Mouse (Mus musculus) heart, postnatal 4 days (tissue): ENCODE measurements around the gene Aif1. TPM values are rescaled to one million over a fixed set of nuclear protein-coding genes. Genes with fewer than 3 reads are reported as not detected.
A peak's percentile ranks its signal among the peaks of the same experiment; 100 is the strongest.

Experiments used
- DNase-seq: peaks from one replicate; pipeline ENCODE4 v3.0.0; 2021
- total RNA-seq, 2 experiments: library from RNA; stranded (reverse); gene quantifications; 2 replicates each; pipeline ENCODE4 v1.2.3; 2021

The Aif1 gene
- total RNA-seq, 2 experiments from 2014 or later: 2.9 to 3.4 TPM

DNA sequence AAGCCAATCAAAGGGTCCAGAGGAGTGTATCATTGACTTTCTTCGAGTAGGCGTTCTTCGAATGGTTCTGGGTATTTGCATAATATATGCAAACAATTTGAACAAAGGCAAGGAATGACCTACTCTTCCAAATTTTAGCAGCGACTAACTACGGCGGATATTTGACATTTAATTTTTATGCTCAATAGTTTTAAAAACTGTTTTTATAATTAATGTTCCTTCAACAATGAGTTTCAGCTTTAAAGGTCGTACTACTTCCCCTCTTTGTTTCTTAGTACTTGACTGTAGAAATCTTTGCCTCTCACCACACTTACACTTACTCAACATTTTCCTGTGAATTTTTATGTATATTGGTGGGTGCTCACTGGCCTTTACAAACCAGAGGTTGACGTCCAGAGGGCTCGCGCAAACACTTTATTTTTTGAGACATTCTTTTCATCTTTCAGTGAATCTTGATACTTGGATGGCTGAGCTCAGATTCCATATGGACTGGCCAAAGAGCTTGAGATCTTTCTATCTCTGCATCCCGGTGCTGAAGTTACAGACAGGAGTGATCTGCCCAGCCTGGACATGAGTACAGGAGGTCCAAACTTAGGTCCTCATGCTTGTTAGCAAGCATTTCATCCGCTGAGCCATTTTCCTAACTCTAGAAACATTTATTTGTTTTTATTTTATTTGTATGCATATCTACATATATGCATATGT, 10.3 kb downstream of the Aif1 start:
- no peak for DNase-seq

DNA sequence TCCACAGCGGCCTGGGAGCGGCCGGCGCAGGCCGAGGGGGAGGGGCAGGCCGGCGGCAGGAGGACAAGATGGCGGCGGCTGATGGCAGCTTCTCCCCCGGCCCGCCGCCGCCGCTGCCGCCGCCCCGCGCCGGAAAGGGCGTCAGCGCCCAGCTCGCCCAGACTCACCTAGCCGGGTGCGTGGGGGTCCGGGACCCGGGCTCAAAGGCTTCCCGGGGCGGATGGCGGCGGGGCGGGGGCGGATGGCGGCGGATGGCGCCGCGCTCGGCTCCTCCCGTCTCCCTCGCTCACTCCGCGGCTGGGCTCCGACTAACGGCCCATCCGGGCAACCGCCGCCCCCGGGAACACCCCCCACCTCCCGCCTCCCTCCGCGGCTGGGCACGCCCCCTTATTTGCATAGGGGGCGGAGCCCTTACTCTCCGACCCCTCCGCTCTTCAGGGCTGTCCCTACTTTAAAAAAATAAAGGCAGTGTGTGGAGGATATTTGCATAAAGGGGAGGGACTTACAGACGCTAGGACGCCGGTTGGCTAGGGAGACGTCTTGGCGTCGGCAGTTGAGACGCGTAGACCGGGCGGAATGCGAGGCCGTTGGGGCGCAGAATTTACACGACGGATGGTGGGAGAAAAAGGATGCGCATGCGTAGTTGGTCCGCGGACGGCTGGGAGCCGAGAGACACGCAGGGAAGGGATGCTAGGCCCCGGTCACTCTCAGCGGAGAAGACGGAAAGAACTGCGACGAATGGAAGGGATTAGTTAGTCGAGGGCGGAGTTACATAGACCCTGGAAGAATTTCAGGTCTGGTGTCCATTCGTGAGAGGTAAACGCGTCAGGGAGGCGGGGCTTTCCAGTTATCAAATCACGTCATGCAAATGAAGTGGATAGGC, 11.1 kb downstream of the Aif1 start, which contains the start of gene Prrc2a:
Prrc2a (minus strand) TSS at position 330 of the 883 bp plus-strand sequence.
- DNase-seq: peak; percentile 98

- no peak for DNase-seq
These were observed 11.7 kb downstream of the Aif1 start for GRCm38 (mm10) chr17:35164218-35164567.

DNA sequence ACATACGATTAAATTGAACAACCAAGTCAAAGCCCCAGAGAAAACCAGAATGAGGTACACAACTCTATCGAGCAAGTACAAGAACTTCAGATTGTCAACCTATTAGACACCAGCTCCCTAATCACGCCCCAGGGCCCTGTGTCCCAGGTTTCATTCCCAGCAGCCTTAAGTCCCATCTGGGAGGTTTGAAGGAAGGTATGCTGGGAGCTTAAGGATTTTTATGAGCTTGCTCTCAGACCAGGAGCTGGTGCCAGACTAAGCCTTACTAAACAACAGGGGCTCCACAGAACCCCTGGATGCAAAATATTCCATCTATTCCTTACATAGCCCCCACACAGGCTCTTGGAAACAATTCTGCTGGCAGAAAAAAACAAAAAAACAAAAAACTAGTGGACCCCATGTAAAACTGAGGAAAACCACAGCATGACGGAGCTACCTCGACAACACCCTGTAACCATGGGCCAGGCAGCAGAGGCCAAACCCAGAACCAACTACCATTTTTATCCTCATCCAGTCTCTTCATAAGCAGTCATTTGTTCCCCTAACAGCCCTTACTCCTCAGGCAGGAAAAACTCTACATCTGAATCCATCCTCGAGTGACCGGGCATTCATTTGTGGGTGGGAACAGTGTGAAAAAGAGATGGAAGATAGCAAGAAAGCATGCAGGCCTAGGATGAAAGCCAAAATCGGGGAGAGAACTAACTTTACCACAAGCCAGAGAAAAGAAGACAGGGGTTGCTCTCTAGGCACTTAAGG, 12.4 kb downstream of the Aif1 start:
- DNase-seq: no peak

DNA sequence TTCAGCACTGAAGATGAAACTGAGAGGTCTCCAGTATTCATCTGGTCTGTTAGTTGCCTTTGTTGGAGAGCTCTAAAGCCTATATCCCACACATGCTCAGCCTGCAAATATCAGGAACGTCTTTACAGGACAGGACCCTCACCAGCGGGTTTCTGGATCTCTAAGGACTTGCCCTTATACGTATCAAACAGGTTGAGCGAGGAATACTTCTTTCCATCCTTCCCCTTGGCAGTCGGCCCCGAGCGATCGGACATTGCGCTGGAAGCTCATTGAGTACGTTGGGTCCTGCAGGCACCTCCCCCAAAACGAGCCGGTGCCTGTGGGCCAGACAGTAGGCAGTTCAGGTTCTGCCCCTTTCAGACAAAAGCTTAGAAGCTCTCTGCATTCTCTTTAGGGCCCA, 13.1 kb downstream of the Aif1 start:
- DNase-seq: peak; percentile 54

GRCm38 (mm10) chr17:35162121-35162520, 13.7 kb downstream of the Aif1 start:
- no peak for DNase-seq

GRCm38 (mm10) chr17:35161421-35161820, 14.4 kb downstream of the Aif1 start:
- DNase-seq: no peak

DNA sequence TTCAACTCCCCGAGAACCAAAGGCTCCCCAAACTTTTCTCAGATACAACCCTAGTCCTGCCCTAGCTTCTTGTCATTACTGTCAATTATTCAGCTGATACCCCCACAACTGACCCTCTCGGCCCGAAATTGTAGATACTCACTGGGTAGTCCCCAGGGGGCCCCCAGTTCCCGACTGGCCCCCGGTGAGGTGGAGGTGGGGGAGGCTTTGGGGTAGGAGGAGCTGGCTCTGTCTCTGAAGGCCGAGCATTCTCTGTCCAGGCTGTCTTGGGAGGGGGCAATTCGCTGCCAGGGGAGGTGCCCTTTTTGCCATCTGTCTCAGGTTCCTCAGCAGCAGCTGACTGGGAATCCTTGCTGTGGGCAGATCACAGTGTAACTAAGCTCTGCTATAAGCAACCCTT, 16.2 kb downstream of the Aif1 start:
- DNase-seq: no peak

DNA sequence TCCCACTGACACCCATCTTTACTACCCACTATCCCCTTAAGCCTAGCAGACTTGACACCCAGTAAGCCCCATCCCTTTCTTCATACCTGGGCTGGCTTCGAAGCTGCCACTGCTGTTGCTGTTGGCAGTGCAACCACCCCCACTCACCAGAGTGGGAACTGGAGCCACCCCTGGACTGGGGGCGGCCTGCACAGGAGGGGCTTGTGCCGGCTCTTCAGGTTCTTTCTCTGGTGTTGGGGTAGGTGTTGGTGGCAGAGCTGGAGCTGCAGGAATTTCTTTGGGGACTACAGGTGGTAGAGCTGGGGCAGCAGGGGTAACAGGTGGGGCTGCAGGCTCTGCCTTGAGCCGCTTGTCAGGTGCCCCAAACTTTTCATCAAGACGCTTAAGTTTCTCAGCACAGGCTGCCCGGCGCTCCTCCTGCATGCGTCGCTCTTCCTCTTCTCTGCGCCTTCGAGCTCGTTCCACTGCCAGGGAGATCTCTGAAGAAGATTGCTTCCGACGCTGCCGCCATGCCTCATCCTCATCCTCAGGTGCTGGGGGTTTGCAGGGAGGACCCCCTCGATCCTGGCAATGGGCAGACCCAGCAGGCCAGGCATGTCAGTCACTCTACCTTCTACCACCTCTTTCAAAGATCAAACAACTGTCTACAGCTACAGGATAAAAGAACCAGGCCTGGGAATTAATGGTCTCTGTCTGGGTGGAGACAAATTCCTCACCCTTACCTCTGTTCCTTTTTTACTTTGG, 16.8 kb downstream of the Aif1 start:
- DNase-seq: no peak

DNA sequence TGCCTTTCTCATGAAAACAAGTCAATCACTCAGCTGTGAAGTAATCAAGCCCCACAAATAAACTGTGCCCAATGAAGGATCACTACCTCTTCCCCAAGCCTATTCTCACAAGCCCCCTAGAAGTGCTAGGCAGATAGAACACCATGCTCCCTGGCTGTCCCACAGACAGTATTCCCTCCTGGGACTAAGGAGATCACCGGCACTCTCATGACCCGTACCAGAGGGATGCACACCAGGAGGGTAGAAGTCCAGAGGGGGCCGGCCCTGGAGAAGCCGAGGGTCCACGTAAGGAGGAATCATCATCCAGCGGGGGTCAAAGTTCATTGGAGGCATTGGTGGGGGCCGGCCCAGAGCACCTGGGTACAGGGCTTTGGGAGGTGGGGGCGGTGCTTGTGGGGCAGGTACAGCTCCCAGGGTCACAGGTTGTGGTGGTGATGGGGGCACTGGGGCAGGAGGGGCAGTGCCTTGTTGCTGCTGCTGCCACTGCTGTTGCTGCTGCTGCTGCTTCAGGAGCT, 18.1 kb downstream of the Aif1 start:
- no peak for DNase-seq

- no peak for DNase-seq
These were observed 18.6 kb downstream of the Aif1 start for GRCm38 (mm10) chr17:35157254-35157653.

GRCm38 (mm10) chr17:35156461-35157200, 19.2 kb downstream of the Aif1 start:
- no peak for DNase-seq

- no peak for DNase-seq
These were observed 20.4 kb downstream of the Aif1 start for GRCm38 (mm10) chr17:35155451-35155850.

GRCm38 (mm10) chr17:35154616-35155015, 21.3 kb downstream of the Aif1 start:
- DNase-seq: no peak

DNA sequence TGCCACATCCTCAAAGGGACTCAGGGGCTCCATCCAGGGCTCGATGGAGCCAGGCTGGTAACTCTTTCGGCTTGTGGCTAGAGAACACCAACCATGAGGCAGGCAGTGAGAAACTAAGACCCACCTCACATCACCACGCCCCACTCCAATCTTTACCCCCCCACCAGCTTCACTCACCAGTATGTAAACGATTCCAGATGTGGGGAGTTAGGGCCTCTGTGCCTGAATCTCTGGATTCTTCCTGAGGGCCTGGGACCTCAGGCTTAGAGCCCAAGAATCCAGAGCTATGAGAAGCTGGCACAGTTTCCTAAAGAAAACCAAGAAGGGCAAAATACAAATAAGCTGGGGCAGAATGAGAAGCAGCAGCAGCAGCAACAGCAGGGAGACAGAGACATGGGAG, 21.9 kb downstream of the Aif1 start:
- DNase-seq: no peak

DNA sequence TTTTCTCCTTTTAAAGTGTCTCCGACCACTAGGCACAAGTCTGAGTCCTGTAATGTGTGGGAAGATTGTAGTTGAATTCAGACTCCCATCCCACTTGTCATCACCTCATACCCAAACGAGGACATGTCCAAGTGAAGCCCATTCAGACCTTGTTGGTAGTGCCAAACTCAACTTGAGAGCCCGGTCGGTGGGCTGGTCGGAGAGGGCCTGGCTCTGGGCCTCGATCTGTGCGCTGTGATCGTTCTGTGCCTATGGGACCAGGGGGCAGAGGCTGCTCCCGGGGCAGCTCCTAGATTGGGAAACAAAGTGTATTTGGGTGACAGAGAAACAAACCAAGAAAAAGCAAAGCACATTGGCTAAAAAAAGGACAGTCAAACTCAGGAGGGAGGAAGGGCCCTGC, 22.8 kb downstream of the Aif1 start:
- no peak for DNase-seq

DNA sequence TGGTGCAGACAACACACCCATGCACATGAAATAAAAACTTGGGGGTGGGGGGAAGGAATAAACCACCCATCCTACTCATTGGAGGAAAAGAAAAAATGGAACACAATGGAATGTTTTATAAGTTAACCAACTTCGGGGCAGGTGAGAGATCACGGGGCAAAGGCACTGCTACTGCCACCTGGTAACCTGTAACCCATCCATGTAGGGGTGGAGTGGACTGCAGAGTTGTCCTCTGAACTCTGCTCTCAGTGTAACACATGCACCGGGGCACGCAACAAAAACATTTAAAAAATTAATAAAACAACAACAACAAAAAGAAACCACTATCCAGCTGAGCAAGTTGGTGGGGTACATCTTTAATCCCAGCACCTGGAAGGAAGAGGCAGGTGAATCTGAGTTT, 23.7 kb downstream of the Aif1 start:
- DNase-seq: no peak

DNA sequence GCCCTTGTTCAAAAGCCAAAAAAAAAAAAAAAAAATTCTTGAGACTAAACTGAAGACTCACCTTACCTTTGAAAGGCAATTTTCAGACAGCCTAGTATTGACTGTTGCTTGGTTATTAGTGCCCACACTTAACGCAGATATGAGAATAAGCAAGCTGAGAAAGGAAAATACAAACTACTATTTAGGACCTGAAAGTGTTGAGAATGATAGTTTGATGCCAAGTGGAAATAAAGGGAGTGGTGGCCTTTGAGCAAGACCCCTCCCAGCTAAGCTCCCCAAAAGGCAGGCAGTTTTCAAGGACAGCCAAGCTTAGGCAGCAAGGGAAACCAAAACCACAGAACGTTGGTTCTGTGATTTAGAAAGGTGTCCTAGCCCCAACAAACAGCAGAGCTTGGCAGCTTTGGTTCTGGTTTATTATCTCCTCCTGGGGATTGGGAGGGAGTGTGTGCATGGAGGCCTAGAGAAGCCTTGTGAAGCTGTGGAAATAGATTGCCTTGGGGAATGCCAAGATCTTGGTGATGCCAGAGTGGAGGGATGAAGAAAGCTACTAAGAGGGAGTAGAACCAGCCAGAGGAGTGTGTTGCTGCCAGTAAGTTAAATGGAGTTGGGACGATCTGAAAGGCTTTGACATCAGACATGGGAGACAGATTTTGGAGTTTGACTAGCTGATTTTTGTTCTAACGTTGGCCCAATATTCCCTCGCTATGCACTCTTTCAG, 27.8 kb downstream of the Aif1 start:
- DNase-seq: no peak

GRCm38 (mm10) chr17:35147348-35147747, 28.5 kb downstream of the Aif1 start:
- no peak for DNase-seq

GRCm38 (mm10) chr17:35146139-35146538, 29.7 kb downstream of the Aif1 start:
- no peak for DNase-seq

DNA sequence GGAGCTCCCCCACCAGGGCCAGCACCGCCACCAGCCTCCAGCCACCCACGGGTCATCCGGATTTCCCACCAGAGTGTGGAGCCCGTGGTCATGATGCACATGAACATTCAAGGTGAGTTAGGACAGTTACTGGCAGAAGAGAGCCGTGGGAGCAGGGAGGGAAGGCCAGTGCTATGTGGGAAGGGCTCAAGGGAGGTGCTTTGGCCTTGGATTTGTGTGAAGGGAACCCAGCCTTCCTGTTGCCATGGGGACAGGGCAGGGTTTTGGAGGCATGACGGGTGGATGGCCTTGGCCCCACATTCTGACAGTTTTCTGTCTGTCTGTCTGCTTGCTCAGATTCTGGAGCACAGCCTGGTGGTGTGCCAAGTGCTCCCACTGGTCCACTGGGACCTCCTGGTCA, 33.9 kb downstream of the Aif1 start:
- no peak for DNase-seq
